Comparison of ENCODE assay signal across 8 mouse cellular contexts in genomic region chr5:25099367-25100156, GRCm38 (mm10). TPM values are rescaled to one million over a fixed set of nuclear protein-coding genes. Genes with fewer than 3 reads are reported as not detected.
DNase-seq lines count a peak whose midpoint lies in the region; ATAC-seq and TF ChIP-seq lines count a peak whose summit lies in the region.

No protein-coding gene starts in this region.

- peaks cover 8% of the 10 kb centered on the region; the same call in 1 of the 2 replicates for H3K4me1 ChIP-seq in cerebellum, adult 2 months (ENCODE audit: control insufficient read depth, insufficient read depth, low read length)

- no peak overlapping the region for H3K27ac ChIP-seq in cerebellum, adult 2 months (ENCODE audit: insufficient read depth, low read length)

- WGBS in cerebellum, adult 2 months: 2% methylated on average over 45 of the region's 45 CpGs

- no peaks in the 10 kb centered on the region for H3K27me3 ChIP-seq in cerebellum, adult 2 months (ENCODE audit: control insufficient read depth, insufficient read depth, low read length)

- 0 out of 2 replicates have a peak, but pooled peaks have one; percentile 17 for TF ChIP-seq POLR2A in cerebellum, adult 2 months (IDR thresholded peaks at IDR 0.05; ENCODE audit: borderline replicate concordance, insufficient read depth, low read length)

- TF ChIP-seq CTCF in cerebellum, adult 2 months (IDR thresholded peaks at IDR 0.05; ENCODE audit: borderline replicate concordance, insufficient read depth, low read depth, low read length): peak; percentile 4; the same call in 1 of the 2 replicates

- DNase-seq in Muller cell, postnatal 12 days (ENCODE audit: inconsistent ontology term): peak; percentile 76
- DNase-seq in cerebellum, adult 2 months: peak; percentile 43 to 63
- peak; percentile 36 to 54 for DNase-seq in frontal cortex, postnatal 10 days (ENCODE audit: low spot score in 2 of 2)
- DNase-seq in heart, postnatal 4 days: peak; percentile 76
- peak; percentile 62 for DNase-seq in layer of hippocampus, adult 9-11 months
- peak; percentile 32 for DNase-seq in lung, postnatal 25 days (ENCODE audit: low spot score)
- DNase-seq in retina, embryonic 14.5 days (ENCODE audit: low spot score): peak; percentile 54

- H3K4me3 ChIP-seq in cerebellum, adult 2 months (replicated peaks; ENCODE audit: insufficient read depth, low read depth, low read length): peak overlapping the region; percentile 58

- no peak for ATAC-seq in inflammation-experienced regulatory T-cells, adult 6 months

RNA-seq across cellular contexts. Expression of gene Prkag2, which starts 0.9 kb away (rescaled TPM):
- polyA plus RNA-seq in cerebellum, adult 2 months (2012; rRNA removed): 92.0 and 99.4 TPM in 2 replicates
- total RNA-seq in heart, postnatal 4 days (2021): 100 to 1,000 TPM; 143 to 152 TPM
- polyA plus RNA-seq in inflammation-experienced regulatory T-cells, adult 6 months (2017; shearing (Covaris generic)): 10 to 100 TPM; 18.9 to 27.2 (median 22.3) TPM
